In the genomic region with DNA sequence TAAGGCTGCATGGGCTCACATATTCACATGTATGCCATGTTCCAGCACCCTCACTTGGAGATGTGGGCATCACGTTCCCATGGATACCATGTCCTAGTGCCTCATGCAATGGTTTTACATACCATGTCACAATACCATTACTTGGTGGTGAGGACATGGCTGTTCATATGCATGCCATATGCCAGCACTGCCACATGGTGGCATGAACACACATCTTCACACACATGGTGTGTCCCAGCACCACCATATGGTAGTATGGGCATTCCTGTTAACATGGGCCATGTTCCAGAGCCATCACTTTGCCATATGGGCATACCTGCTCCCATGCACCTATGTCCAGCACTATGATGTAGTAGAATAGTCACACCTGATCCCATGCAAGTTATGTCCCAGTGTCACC, we compare ENCODE assay signal across 15 mouse cellular contexts. TPM values are rescaled to one million over a fixed set of nuclear protein-coding genes. Genes with fewer than 3 reads are reported as not detected.
"Had no signal": no experiment of that assay in that cellular context is flagged by ENCODE, and none has a peak within 500 bp of the region (broad histone marks: within the 10 kb centered on the region; RNA-seq: fewer than 3 reads in every experiment).

No protein-coding gene starts in this region.

- H3K36me3 ChIP-seq: limb, embryonic 13.5 days; liver, embryonic 15.5 days; lung, embryonic 15.5 days; midbrain, embryonic 10.5 days; neural tube, embryonic 15.5 days had no signal

- H3K4me1 ChIP-seq: limb, embryonic 13.5 days; liver, embryonic 15.5 days; lung, embryonic 15.5 days; midbrain, embryonic 10.5 days; neural tube, embryonic 15.5 days had no signal

- H3K4me3 ChIP-seq: limb, embryonic 13.5 days; liver, embryonic 15.5 days; lung, embryonic 15.5 days; midbrain, embryonic 10.5 days; myocyte; neural tube, embryonic 15.5 days had no signal

- DNase-seq: kidney, adult 8-10 months; kidney, postnatal 36 days; left cerebral cortex, postnatal 4 days; midbrain, embryonic 14.5 days; right cerebral cortex, postnatal 4 days; spleen, adult 18-20 months; thymus, adult 2 months; thymus, postnatal 36 days had no signal

- H3K27me3 ChIP-seq: limb, embryonic 13.5 days; liver, embryonic 15.5 days; lung, embryonic 15.5 days; neural tube, embryonic 15.5 days had no signal

- H3K4me2 ChIP-seq: limb, embryonic 13.5 days; liver, embryonic 15.5 days; lung, embryonic 15.5 days; neural tube, embryonic 15.5 days had no signal

- H3K27ac ChIP-seq: limb, embryonic 13.5 days; liver, embryonic 15.5 days; lung, embryonic 15.5 days; midbrain, embryonic 10.5 days; neural tube, embryonic 15.5 days had no signal

- H3K9me3 ChIP-seq: limb, embryonic 13.5 days; liver, embryonic 15.5 days; lung, embryonic 15.5 days; midbrain, embryonic 10.5 days; neural tube, embryonic 15.5 days had no signal

- H3K9ac ChIP-seq: limb, embryonic 13.5 days; liver, embryonic 15.5 days; lung, embryonic 15.5 days; neural tube, embryonic 15.5 days had no signal

RNA-seq across cellular contexts. Expression of a gene that starts 26.2 kb away (rescaled TPM):
- polyA plus RNA-seq: liver, adult 2 months had no signal
